Mouse (Mus musculus) CH12.LX (cell line): ENCODE measurements around the gene Taldo1. TPM values are rescaled to one million over a fixed set of nuclear protein-coding genes. Genes with fewer than 3 reads are reported as not detected.

Source experiments
- DNase-seq: peaks from one replicate; pipeline ENCODE4 v3.0.0-alpha.2; 2013; ENCODE audit errors: extremely low read depth
- H3K27ac ChIP-seq: 2 replicates; pipeline ENCODE4 v1.5.1; 2012; ENCODE audit warnings: low read depth, mild to moderate bottlenecking, control low read depth, moderate library complexity; ENCODE audit not compliant: insufficient read depth
- H3K27me3 ChIP-seq: replicated peaks from 2 replicates; pipeline ENCODE3; 2012; ENCODE audit warnings: inconsistent platforms
- H3K36me3 ChIP-seq, 2 experiments: replicated peaks in 1 of 2; 2 replicates each; pipeline versions ENCODE3 to v1.6.1; 2012; ENCODE audit warnings: inconsistent platforms in 1 of 2, low read length in 1 of 2, mild to moderate bottlenecking in 1 of 2, mixed read lengths in 1 of 2, moderate library complexity in 1 of 2; ENCODE audit not compliant: control insufficient read depth in 1 of 2, insufficient read depth in 1 of 2
- H3K4me1 ChIP-seq, 2 experiments: 2 replicates each; pipeline ENCODE4 v1.6.1; 2012; ENCODE audit warnings: inconsistent platforms in 1 of 2, moderate library complexity in 1 of 2; ENCODE audit not compliant: insufficient read depth in 2 of 2, control insufficient read depth in 1 of 2
- H3K4me2 ChIP-seq: 2 replicates; pipeline ENCODE4 v1.6.1; 2012; ENCODE audit warnings: low read depth, mild to moderate bottlenecking, control low read depth; ENCODE audit not compliant: poor library complexity, insufficient read depth, severe bottlenecking
- H3K4me3 ChIP-seq, 3 experiments: fragments of 150-350 bp in 1 of 3; sonication (generic) in 1 of 3; replicated peaks in 1 of 3; 2 replicates each; pipeline versions ENCODE3 to v1.5.1; 2011 to 2012; ENCODE audit warnings: low read depth in 2 of 3, low read length in 2 of 3, mild to moderate bottlenecking in 2 of 3, moderate library complexity in 2 of 3, control low read depth in 1 of 3, improper control_type of control experiment in 1 of 3, inconsistent platforms in 1 of 3, mixed read lengths in 1 of 3; ENCODE audit not compliant: poor library complexity in 1 of 3
- H3K79me2 ChIP-seq: replicated peaks from 2 replicates; pipeline ENCODE4 v1.6.1; 2012; ENCODE audit warnings: mild to moderate bottlenecking, moderate library complexity; ENCODE audit not compliant: control insufficient read depth, poor library complexity, insufficient read depth, severe bottlenecking; ENCODE audit errors: extremely low read depth
- H3K9ac ChIP-seq: 2 replicates; pipeline ENCODE4 v1.6.1; 2012; ENCODE audit warnings: low read depth, mild to moderate bottlenecking, control low read depth, moderate library complexity; ENCODE audit not compliant: insufficient read depth
- H3K9me3 ChIP-seq: replicated peaks from 2 replicates; pipeline ENCODE3; 2012; ENCODE audit warnings: low read length, inconsistent platforms, mixed read lengths
- CHD1 ChIP-seq: IDR thresholded peaks from 2 replicates; pipeline ENCODE4 v1.6.1; 2012; ENCODE audit warnings: low read depth, low read length, improper control_type of control experiment, inconsistent platforms
- CHD2 ChIP-seq: IDR thresholded peaks from 2 replicates; pipeline ENCODE4 v1.6.1; 2011; ENCODE audit warnings: low read length, improper control_type of control experiment
- ELF1 ChIP-seq: IDR thresholded peaks from 2 replicates; pipeline ENCODE4 v1.6.1; 2014; ENCODE audit warnings: low read depth, mild to moderate bottlenecking, inconsistent platforms, low read length, improper control_type of control experiment
- EP300 ChIP-seq: IDR thresholded peaks from 2 replicates; pipeline ENCODE4 v1.6.1; 2011; ENCODE audit warnings: low read length, improper control_type of control experiment
- JUN ChIP-seq: IDR thresholded peaks from 2 replicates; pipeline ENCODE4 v1.6.1; 2011; ENCODE audit warnings: low read depth, mild to moderate bottlenecking, low read length, improper control_type of control experiment, moderate library complexity; ENCODE audit not compliant: insufficient read depth
- JUND ChIP-seq: conservative IDR thresholded peaks from 2 replicates; pipeline ENCODE4 v1.6.1; 2011; ENCODE audit warnings: low read depth, low read length, improper control_type of control experiment
- KAT2A ChIP-seq: IDR thresholded peaks from 2 replicates; pipeline ENCODE4 v1.6.1; 2012; ENCODE audit warnings: low read length, improper control_type of control experiment, inconsistent platforms; ENCODE audit not compliant: insufficient replicate concordance
- MAFK ChIP-seq: IDR thresholded peaks from 2 replicates; pipeline ENCODE4 v1.6.1; 2011; ENCODE audit warnings: low read length, improper control_type of control experiment; ENCODE audit not compliant: insufficient replicate concordance
- MAZ ChIP-seq: IDR thresholded peaks from 2 replicates; pipeline ENCODE4 v1.6.1; 2012; ENCODE audit warnings: low read depth, mild to moderate bottlenecking, inconsistent platforms, low read length, improper control_type of control experiment, moderate library complexity
- MXI1 ChIP-seq: IDR thresholded peaks from 2 replicates; pipeline ENCODE4 v1.6.1; 2011; ENCODE audit warnings: mild to moderate bottlenecking, low read depth, low read length, improper control_type of control experiment
- MYC ChIP-seq: IDR thresholded peaks from 2 replicates; pipeline ENCODE4 v1.6.1; 2011; ENCODE audit warnings: low read depth, mild to moderate bottlenecking, improper control_type of control experiment, low read length
- NELFE ChIP-seq: IDR thresholded peaks from 2 replicates; pipeline ENCODE4 v1.6.1; 2011; ENCODE audit warnings: low read depth, low read length, improper control_type of control experiment
- NRF1 ChIP-seq: IDR thresholded peaks from 2 replicates; pipeline ENCODE4 v1.6.1; 2014; ENCODE audit warnings: low read depth, mild to moderate bottlenecking, inconsistent platforms, low read length, improper control_type of control experiment, moderate library complexity
- PAX5 ChIP-seq: IDR thresholded peaks from 2 replicates; pipeline ENCODE4 v1.6.1; 2012; ENCODE audit warnings: low read length, inconsistent platforms, mixed read lengths
- RAD21 ChIP-seq: IDR thresholded peaks from 2 replicates; pipeline ENCODE4 v1.6.1; 2011; ENCODE audit warnings: low read depth, mild to moderate bottlenecking, low read length, improper control_type of control experiment, moderate library complexity
- RCOR1 ChIP-seq: conservative IDR thresholded peaks from 2 replicates; pipeline ENCODE4 v1.6.1; 2012; ENCODE audit warnings: low read depth, mild to moderate bottlenecking, inconsistent platforms, low read length, improper control_type of control experiment
- SIN3A ChIP-seq: IDR thresholded peaks from 2 replicates; pipeline ENCODE4 v1.6.1; 2012; ENCODE audit warnings: low read length, improper control_type of control experiment, inconsistent platforms
- SMC3 ChIP-seq: IDR thresholded peaks from 2 replicates; pipeline ENCODE4 v1.6.1; 2011; ENCODE audit warnings: low read depth, low read length, improper control_type of control experiment
- TCF12 ChIP-seq: IDR thresholded peaks from 2 replicates; pipeline ENCODE4 v1.6.1; 2014; ENCODE audit warnings: low read depth, mild to moderate bottlenecking, inconsistent platforms, low read length, improper control_type of control experiment
- UBTF ChIP-seq: IDR thresholded peaks from 2 replicates; pipeline ENCODE4 v1.6.1; 2012; ENCODE audit warnings: low read depth, mild to moderate bottlenecking, inconsistent platforms, low read length, improper control_type of control experiment, moderate library complexity
- USF1 ChIP-seq: IDR thresholded peaks from 2 replicates; pipeline ENCODE4 v1.6.1; 2014; ENCODE audit warnings: low read depth, mild to moderate bottlenecking, inconsistent platforms, low read length, improper control_type of control experiment
- USF2 ChIP-seq: conservative IDR thresholded peaks from 2 replicates; pipeline ENCODE4 v1.6.1; 2011; ENCODE audit warnings: low read depth, low read length, improper control_type of control experiment
- ZC3H11A ChIP-seq: IDR thresholded peaks from 2 replicates; pipeline ENCODE4 v1.6.1; 2012; ENCODE audit warnings: low read depth, mild to moderate bottlenecking, inconsistent platforms, low read length, improper control_type of control experiment
- ZMIZ1 ChIP-seq: IDR thresholded peaks from 2 replicates; pipeline ENCODE4 v1.6.1; 2012; ENCODE audit warnings: low read depth, mild to moderate bottlenecking, inconsistent platforms, low read length, improper control_type of control experiment
- dilution Hi-C: fragments of 300-500 bp; cut with MboI; formaldehyde crosslinking; loops from 2 replicates; pipeline ENCODE4 v1.14.3; 2020; ENCODE audit warnings: low sequenced_read_pairs; ENCODE audit not compliant: extremely low pct_unique_long_range_greater_than_20kb, extremely low pct_ligation_motif_present
- in situ Hi-C: fragments of 300-500 bp; cut with MboI; formaldehyde crosslinking; loops from 3 replicates; pipeline ENCODE4 v1.14.3; 2019; ENCODE audit warnings: low sequenced_read_pairs, low pct_ligation_motif_present, low pct_unique_long_range_greater_than_20kb, mixed read lengths
- polyA plus RNA-seq: library from polyadenylated mRNA; unstranded; fragments of >175 nt; gene quantifications from 2 replicates; pipeline ENCODE4 v1.2.1, GENCODE M21; 2012; ENCODE audit warnings: low read depth; ENCODE audit not compliant: insufficient read length
- total RNA-seq, 2 experiments: library from RNA; depleted of rRNA; stranded (reverse); fragments of 300-350 nt in 1 of 2; fragments of >200 nt in 1 of 2; gene quantifications; 2 replicates each; pipeline ENCODE4 v1.2.3; 2012 to 2014

Taldo1 gene
- total and polyA plus RNA-seq, 3 experiments, result 129 to 228 (median 188) TPM

DNA sequence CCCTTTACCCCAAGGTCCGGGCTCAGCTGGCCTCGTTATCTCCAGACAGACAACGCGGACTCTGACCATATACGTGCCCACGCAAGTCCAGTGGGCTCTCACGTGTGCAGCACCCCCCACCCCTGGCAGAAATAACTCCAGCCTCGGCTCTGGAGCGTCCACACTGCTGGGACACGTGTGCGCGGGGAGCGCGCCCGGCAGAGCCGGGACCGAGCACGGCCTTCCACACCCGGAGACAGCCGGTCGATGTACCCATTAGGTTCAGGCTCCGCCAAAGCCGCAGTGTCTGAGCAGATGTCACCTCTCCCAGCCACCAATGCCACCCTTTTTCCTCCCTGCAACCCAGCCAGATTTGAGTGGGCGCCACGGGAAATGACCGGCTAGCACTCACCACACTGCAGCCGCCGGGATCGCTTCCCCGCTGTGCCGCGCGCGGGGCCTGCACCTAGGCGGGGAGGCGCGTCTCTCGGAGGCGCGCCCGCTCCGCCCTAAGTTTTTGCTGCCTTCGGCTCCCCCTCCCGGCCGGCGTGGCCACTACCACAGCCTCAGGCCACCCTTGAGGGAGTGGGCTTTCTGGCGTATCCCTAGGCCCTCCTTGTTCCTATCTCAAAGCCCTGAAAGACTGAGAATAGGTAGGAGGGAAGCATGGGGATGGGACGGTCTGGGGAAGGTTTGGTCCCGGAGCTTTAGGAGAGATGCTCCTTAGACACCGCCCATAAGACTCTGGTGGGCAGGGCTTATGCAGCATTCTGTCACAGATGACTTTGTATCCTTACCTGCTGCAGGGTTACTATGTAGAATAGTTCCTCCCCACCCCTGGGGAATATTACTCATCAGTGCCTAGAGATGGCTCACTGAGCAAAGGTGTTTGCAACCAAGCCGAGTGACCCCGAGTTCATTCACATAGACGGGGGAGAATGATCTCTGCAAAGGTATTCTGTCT, 45.5 kb downstream of the Taldo1 start, which contains the start of gene Slc25a22 (continued):
- TF ChIP-seq SMC3 (peak; percentile 56), USF1 (peak; percentile 39), EP300 (no peak), MYC (peak; percentile 72; the same call in 1 of the 2 replicates), MXI1 (peak; percentile 97), ELF1 (no peak), NELFE (peak; percentile 59), ZC3H11A (no peak), KAT2A (0 out of 2 replicates have a peak, but pooled peaks have one; percentile 35), RCOR1 (no peak), MAFK (no peak), NRF1 (peak; percentile 37; the same call in 1 of the 2 replicates), MAZ (peak; percentile 76; the same call in 1 of the 2 replicates), USF2 (no peak), JUN (no peak), SIN3A (peak; percentile 76; the same call in 1 of the 2 replicates), ZMIZ1 (peak; percentile 65), JUND (no peak), UBTF (peak; percentile 52; the same call in 1 of the 2 replicates)

DNA sequence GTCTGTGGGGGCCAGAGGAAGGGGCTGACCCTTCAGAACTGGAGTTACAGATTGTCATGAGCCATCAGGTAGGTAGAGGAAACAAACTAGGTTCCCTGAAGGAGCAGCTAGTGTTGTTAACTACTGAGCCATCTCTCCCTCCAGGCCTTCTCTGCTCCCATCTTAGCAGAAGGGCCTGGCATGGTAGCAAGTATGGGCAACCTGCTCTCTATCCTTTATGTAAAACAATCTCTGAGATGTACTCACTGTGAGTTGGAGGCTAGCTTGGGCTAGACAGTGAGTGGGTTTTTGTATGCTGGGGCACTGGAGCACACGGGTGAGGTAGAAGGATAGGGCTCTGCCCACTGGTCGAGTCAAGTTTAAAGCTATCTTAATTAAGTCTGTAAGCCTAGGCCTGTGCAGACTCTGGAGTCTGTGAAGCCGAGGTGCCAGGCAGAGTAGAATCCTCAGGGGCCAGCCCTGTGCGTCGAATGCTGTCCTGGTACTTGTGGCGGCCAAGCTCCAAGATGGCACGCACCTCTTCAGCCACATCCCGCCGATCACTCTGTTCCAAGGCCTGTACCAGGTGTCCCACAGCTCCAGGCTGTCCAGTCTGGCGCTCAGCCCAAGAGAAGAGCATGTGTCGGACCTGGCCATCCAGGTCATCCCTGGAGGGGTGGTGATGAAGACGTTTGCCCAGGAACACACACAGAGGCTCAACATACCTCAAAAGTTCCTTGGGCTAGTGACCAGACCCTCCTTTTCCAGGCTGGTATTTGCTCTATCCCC, 46.4 kb downstream of the Taldo1 start:
- H3K4me2 ChIP-seq, result no peak overlapping the region
- H3K36me3 ChIP-seq, result peaks cover 50 to 60% of the 10 kb centered on the region in 2 experiments
- H3K27me3 ChIP-seq, result no peaks in the 10 kb centered on the region
- H3K79me2 ChIP-seq, result peaks cover 21% of the 10 kb centered on the region
- in situ Hi-C loops, result no loop called here
- no peaks in the 10 kb centered on the region for H3K9me3 ChIP-seq
- TF ChIP-seq SIN3A (no peak), RAD21 (no peak), ZC3H11A (no peak), RCOR1 (no peak), KAT2A (no peak), JUN (no peak), PAX5 (no peak), TCF12 (no peak), CHD1 (no peak), MYC (no peak), CHD2 (no peak), NRF1 (no peak)
- TF ChIP-seq, all 38 proteins: peak for 0
- Histone ChIP-seq H3K9ac (no peak overlapping the region), H3K27ac (0 out of 2 replicates have a peak overlapping the region, but pooled peaks have one; percentile 3), H3K4me3 (no peak overlapping the region), H3K4me1 (peaks cover 32 to 64% of the 10 kb centered on the region in 2 experiments)
- dilution Hi-C loops, result no loop called here
- DNase-seq, result no peak
